Mouse (Mus musculus): ENCODE data around the gene Mapkbp1. TPM values are rescaled to one million over a fixed set of nuclear protein-coding genes. Genes with fewer than 3 reads are reported as not detected.

Gene Mapkbp1
- 1.1 and 1.3 TPM in 2 replicates for polyA plus RNA-seq (2015; fragmentation: Nextera tagmentation; extraction: Ambion mirVana)

DNA sequence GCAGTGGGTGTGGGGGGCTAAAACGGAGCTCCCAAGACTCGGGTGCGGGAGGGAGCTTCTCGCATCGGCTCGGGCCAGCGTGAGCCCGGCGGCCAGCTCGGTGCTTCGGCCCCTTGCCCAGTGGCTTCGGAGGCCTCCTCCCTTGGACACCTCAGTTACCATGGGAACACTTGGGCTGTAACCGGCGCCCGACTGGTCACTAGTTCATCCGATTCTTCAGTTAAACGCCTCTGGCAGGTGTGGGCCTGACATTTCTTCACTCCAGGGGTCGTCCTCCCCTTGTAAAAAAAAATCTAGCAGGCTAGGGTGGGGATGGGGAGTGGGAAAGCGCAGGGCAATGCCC lies at the start of gene Mapkbp1:
Mapkbp1 (plus strand) TSS at position 163 of the 343 bp plus-strand sequence.
- Histone ChIP-seq H3K4me1 (replicated peaks; ENCODE audit: control insufficient read depth, insufficient read depth) (peaks cover 5% of the 10 kb centered on the region), H3K9ac (ENCODE audit: low read length) (peak within 1 kb of the TSS; percentile 84), H3K9me3 (ENCODE audit: control insufficient read depth, low read length) (no peaks in the 10 kb centered on the region), H3K4me2 (replicated peaks; ENCODE audit: low read depth) (peak within 1 kb of the TSS; percentile 71), H3K27me3 (ENCODE audit: control insufficient read depth, insufficient read depth, low read length) (no peaks in the 10 kb centered on the region), H3K36me3 (ENCODE audit: control insufficient read depth, insufficient read depth, low read length) (no peaks in the 10 kb centered on the region), H3K4me3 (ENCODE audit: low read depth, low read length) (peak within 1 kb of the TSS; percentile 78), H3K27ac (replicated peaks) (peak within 1 kb of the TSS; percentile 82)
- ATAC-seq (ENCODE audit: low FRiP score, low TSS enrichment) (peak; percentile 74), DNase-seq (ENCODE audit: low spot score) (no peak)
- 2% methylated on average over 18 of the region's 19 CpGs for WGBS
- TF ChIP-seq CTCF (IDR thresholded peaks at IDR 0.05; ENCODE audit: low read depth) (no peak), EP300 (optimal IDR thresholded peaks at IDR 0.05) (no peak)

DNA sequence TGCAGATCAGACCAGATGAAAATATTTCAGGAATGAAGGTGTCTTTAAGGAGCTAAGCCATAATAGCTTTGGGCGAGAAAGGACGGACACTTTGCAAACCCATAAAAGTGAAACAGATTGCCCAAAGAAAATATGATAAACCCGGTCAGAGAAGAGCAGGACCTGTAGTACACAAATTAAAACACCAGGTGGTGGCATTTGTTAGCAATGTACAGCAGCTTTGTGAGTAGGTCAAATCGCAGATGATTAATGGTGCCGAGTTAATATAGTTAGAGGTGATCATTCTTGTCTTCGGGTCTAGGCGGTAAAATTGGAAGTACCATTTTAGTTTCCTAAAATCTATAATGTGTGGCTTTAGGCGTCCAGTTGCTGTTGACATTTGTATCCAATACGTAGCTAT lies 1.9 kb upstream of the Mapkbp1 start:
- ATAC-seq (ENCODE audit: low FRiP score, low TSS enrichment) (no peak), DNase-seq (ENCODE audit: low spot score) (peak; percentile 51)
- Histone ChIP-seq H3K36me3 (ENCODE audit: control insufficient read depth, insufficient read depth, low read length) (no peaks in the 10 kb centered on the region; the same call in 1 of the 2 replicates), H3K4me2 (replicated peaks; ENCODE audit: low read depth) (no peak overlapping the region), H3K27me3 (ENCODE audit: control insufficient read depth, insufficient read depth, low read length) (no peaks in the 10 kb centered on the region), H3K9ac (ENCODE audit: low read length) (no peak overlapping the region), H3K4me3 (ENCODE audit: low read depth, low read length) (no peak overlapping the region), H3K27ac (replicated peaks) (no peak overlapping the region), H3K4me1 (replicated peaks; ENCODE audit: control insufficient read depth, insufficient read depth) (peaks cover 5% of the 10 kb centered on the region), H3K9me3 (ENCODE audit: control insufficient read depth, low read length) (no peaks in the 10 kb centered on the region)
- peak; percentile 86 for TF ChIP-seq CTCF (IDR thresholded peaks at IDR 0.05; ENCODE audit: low read depth)
- TF ChIP-seq EP300 (optimal IDR thresholded peaks at IDR 0.05), result no peak
- 30% methylated on average over 9 of the region's 9 CpGs for WGBS

DNA sequence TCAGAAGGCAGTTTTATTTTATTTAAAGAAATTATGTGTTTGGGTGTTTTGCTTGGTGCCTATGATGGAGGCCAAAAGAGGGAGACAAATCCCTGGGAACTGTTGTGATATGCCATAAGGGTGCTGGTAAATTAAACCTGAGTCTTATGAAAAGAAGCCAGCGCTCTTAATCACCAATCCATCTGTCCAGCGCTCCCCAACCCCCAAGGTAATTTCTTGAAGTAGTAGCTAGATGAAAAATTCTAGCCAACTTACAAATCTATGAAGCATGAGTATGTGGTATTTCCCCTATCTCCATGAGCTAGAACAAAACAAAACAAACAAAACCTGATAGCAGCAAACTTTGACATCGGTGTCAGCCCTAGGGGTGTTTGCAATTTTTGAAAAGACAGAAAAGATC lies 1.2 kb upstream of the Mapkbp1 start:
- ATAC-seq (ENCODE audit: low FRiP score, low TSS enrichment), result no peak

DNA sequence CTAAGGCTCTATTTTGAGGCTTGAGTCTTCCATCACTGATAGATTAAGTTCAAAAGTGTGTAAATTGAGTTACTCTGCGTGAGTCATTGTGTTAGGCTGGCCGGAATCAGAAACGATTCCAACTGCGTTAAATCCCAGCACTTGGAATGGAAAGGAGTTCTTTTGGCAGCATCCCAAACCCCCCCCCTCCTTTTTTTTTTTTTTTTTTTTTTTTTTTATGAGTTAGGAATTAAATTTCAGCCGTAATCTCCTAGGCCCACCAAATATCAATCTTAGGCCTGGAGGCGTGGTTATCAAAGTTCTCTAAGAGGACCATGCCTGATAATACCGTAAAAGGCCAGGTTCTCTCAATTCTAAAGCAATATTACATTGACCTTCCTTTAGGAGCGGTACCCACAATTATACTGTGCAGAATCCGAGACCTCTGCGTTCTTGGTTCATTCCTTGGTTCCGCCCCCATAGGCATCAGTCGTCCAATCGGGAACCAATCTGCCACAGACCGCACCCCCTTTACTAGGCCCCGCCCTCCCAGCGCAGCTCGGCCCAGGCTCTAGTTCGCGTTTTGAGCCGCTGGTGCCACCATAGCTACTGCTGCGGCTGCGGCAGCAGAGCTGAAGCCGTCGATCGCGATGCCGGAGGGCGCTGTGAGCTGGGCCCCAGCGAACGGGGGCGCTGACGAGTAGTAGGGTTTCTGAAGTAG lies 512 bp upstream of the Mapkbp1 start:
- H3K4me3 ChIP-seq (ENCODE audit: low read depth, low read length), result peak overlapping the region; percentile 78
- ATAC-seq (ENCODE audit: low FRiP score, low TSS enrichment) (peak; percentile 99), DNase-seq (ENCODE audit: low spot score) (peak; percentile 97)
- peaks cover 5% of the 10 kb centered on the region for H3K4me1 ChIP-seq (replicated peaks; ENCODE audit: control insufficient read depth, insufficient read depth)
- H3K9ac ChIP-seq (ENCODE audit: low read length), result peak overlapping the region; percentile 84
- no peaks in the 10 kb centered on the region for H3K9me3 ChIP-seq (ENCODE audit: control insufficient read depth, low read length)
- no peaks in the 10 kb centered on the region for H3K36me3 ChIP-seq (ENCODE audit: control insufficient read depth, insufficient read depth, low read length)
- peak overlapping the region; percentile 71 for H3K4me2 ChIP-seq (replicated peaks; ENCODE audit: low read depth)
- H3K27me3 ChIP-seq (ENCODE audit: control insufficient read depth, insufficient read depth, low read length), result no peaks in the 10 kb centered on the region
- H3K27ac ChIP-seq (replicated peaks), result peak overlapping the region; percentile 82
- TF ChIP-seq CTCF (IDR thresholded peaks at IDR 0.05; ENCODE audit: low read depth), result peak; percentile 72
- TF ChIP-seq EP300 (optimal IDR thresholded peaks at IDR 0.05), result no peak
- 2% methylated on average over 32 of the region's 32 CpGs for WGBS

More for the DNA sequence above, 1.2 kb upstream of the Mapkbp1 start:
- Histone ChIP-seq H3K4me1 (replicated peaks; ENCODE audit: control insufficient read depth, insufficient read depth) (peaks cover 5% of the 10 kb centered on the region), H3K9me3 (ENCODE audit: control insufficient read depth, low read length) (no peaks in the 10 kb centered on the region), H3K27ac (replicated peaks) (peak overlapping the region; percentile 30; the same call in 1 of the 2 replicates), H3K27me3 (ENCODE audit: control insufficient read depth, insufficient read depth, low read length) (no peaks in the 10 kb centered on the region), H3K36me3 (ENCODE audit: control insufficient read depth, insufficient read depth, low read length) (no peaks in the 10 kb centered on the region; the same call in 1 of the 2 replicates), H3K4me3 (ENCODE audit: low read depth, low read length) (no peak overlapping the region), H3K9ac (ENCODE audit: low read length) (no peak overlapping the region), H3K4me2 (replicated peaks; ENCODE audit: low read depth) (peak overlapping the region; percentile 71)
- TF ChIP-seq CTCF (IDR thresholded peaks at IDR 0.05; ENCODE audit: low read depth) (no peak), EP300 (optimal IDR thresholded peaks at IDR 0.05) (no peak)
- DNase-seq (ENCODE audit: low spot score), result no peak
- 71% methylated on average over 3 of the region's 3 CpGs for WGBS

DNA sequence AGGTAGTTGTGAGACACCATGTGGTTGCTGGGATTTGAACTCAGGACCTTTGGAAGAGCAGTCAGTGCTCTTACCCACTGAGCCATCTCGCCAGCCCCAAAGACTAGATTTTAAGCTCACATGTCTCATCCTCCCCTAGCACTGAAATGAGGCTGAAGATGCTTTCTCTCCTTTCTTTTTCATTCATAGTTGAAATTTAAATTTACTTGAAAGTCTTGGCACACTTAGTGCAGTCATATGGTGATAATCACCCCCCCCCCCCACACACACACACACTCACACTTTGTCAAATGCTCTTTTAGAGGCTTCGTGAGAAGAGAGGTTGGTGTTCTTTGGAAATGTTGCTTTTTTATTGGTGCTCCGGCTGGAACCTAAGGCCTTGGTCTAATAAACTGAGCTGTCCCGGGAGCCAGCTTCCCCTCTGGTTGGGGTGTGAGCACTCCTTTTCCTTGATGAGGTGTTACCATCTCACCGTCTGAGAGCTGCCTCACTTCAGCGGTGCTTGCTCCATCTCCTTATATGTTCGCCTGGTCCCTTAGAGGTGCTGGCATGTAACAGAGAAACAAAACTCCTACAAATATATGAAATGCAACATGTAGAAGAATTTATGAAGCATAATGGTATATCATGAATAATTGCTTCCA lies 8.0 kb downstream of the Mapkbp1 start:
- H3K9me3 ChIP-seq (ENCODE audit: control insufficient read depth, low read length), result no peaks in the 10 kb centered on the region
- H3K27me3 ChIP-seq (ENCODE audit: control insufficient read depth, insufficient read depth, low read length), result no peaks in the 10 kb centered on the region
- H3K4me2 ChIP-seq (replicated peaks; ENCODE audit: low read depth), result no peak overlapping the region
- H3K27ac ChIP-seq (replicated peaks), result no peak overlapping the region
- no peaks in the 10 kb centered on the region; the same call in 1 of the 2 replicates for H3K36me3 ChIP-seq (ENCODE audit: control insufficient read depth, insufficient read depth, low read length)
- H3K9ac ChIP-seq (ENCODE audit: low read length), result no peak overlapping the region
- H3K4me1 ChIP-seq (replicated peaks; ENCODE audit: control insufficient read depth, insufficient read depth), result no peaks in the 10 kb centered on the region
- TF ChIP-seq EP300 (optimal IDR thresholded peaks at IDR 0.05), result no peak
- TF ChIP-seq CTCF (IDR thresholded peaks at IDR 0.05; ENCODE audit: low read depth), result no peak
- 83% methylated on average over 7 of the region's 7 CpGs for WGBS
- ATAC-seq (ENCODE audit: low FRiP score, low TSS enrichment) (no peak), DNase-seq (ENCODE audit: low spot score) (no peak)
- no peak overlapping the region for H3K4me3 ChIP-seq (ENCODE audit: low read depth, low read length)

DNA sequence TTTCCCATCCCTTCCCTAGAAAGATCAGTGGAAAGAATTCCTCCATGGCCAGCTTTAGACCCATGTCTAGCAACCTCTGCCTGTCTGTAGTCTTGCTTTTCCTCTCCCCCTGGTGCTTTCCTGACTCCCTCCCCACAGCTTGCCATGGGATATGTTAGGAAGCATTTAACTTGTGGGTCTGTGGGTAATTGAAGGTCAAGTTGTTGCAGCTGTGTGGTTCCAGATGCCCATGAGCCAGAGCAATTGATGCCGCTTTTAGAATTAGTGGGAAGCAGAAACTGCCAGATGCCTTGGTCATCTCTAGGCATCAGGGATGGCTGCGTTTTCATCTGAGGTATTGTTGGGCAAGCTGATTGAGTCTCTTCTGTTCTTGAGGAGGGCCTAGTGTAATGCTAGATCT lies 9.1 kb downstream of the Mapkbp1 start:
- Histone ChIP-seq H3K9ac (ENCODE audit: low read length) (no peak overlapping the region), H3K9me3 (ENCODE audit: control insufficient read depth, low read length) (no peaks in the 10 kb centered on the region), H3K27me3 (ENCODE audit: control insufficient read depth, insufficient read depth, low read length) (no peaks in the 10 kb centered on the region), H3K4me3 (ENCODE audit: low read depth, low read length) (no peak overlapping the region), H3K27ac (replicated peaks) (no peak overlapping the region), H3K4me2 (replicated peaks; ENCODE audit: low read depth) (no peak overlapping the region), H3K36me3 (ENCODE audit: control insufficient read depth, insufficient read depth, low read length) (no peaks in the 10 kb centered on the region; the same call in 1 of the 2 replicates), H3K4me1 (replicated peaks; ENCODE audit: control insufficient read depth, insufficient read depth) (no peaks in the 10 kb centered on the region)
- 82% methylated on average over 2 of the region's 2 CpGs for WGBS
- TF ChIP-seq CTCF (IDR thresholded peaks at IDR 0.05; ENCODE audit: low read depth) (no peak), EP300 (optimal IDR thresholded peaks at IDR 0.05) (no peak)
- DNase-seq (ENCODE audit: low spot score) (no peak), ATAC-seq (ENCODE audit: low FRiP score, low TSS enrichment) (no peak)

Measured in stomach, postnatal 0 days (tissue).